ENCODE assay signal across 17 mouse cellular contexts in genomic region chr10:40688266-40688665, GRCm38 (mm10). TPM values are rescaled to one million over a fixed set of nuclear protein-coding genes. Genes with fewer than 3 reads are reported as not detected.
A peak's percentile ranks its signal among the peaks of the same experiment; 100 is the strongest.
DNase-seq lines count a peak whose midpoint lies in the region; ATAC-seq lines count a peak whose summit lies in the region.
"Had no signal": no experiment of that assay in that cellular context is flagged by ENCODE, and none has a peak within 500 bp of the region (broad histone marks: within the 10 kb centered on the region; RNA-seq: fewer than 3 reads in every experiment).

No protein-coding gene starts in this region.

- peaks cover 4% of the 10 kb centered on the region; the same call in 1 of the 2 replicates for H3K4me1 ChIP-seq in midbrain, embryonic 12.5 days
- no peaks in the 10 kb centered on the region for H3K4me1 ChIP-seq in midbrain, embryonic 11.5 days (ENCODE audit: control insufficient read depth, insufficient read depth, low read length)
- H3K4me1 ChIP-seq in hindbrain, embryonic 16.5 days (ENCODE audit: control insufficient read depth, insufficient read depth, low read depth, low read length) = peaks cover 4% of the 10 kb centered on the region; the same call in 1 of the 2 replicates

- 0 out of 2 replicates have a peak, but pooled peaks cover 3% of the 10 kb centered on the region for H3K9me3 ChIP-seq in midbrain, embryonic 12.5 days
- H3K9me3 ChIP-seq in midbrain, embryonic 11.5 days (ENCODE audit: control insufficient read depth, low read length) = no peaks in the 10 kb centered on the region
- no peaks in the 10 kb centered on the region for H3K9me3 ChIP-seq in hindbrain, embryonic 16.5 days (ENCODE audit: control insufficient read depth, low read length)
- H3K9me3 ChIP-seq: heart, embryonic 15.5 days; liver, embryonic 12.5 days had no signal

- ATAC-seq in midbrain, embryonic 12.5 days (ENCODE audit: low FRiP score, low read depth) = no peak
- no peak for ATAC-seq in midbrain, embryonic 11.5 days (ENCODE audit: low FRiP score)
- peak; percentile 83 for ATAC-seq in frontal cortex, adult (ENCODE audit: low TSS enrichment)
- ATAC-seq in megakaryocyte-erythroid progenitor cell, adult 5-6 weeks (replicated peaks; ENCODE audit: low FRiP score, low TSS enrichment, poor library complexity, severe bottlenecking) = no peak
- ATAC-seq in hindbrain, embryonic 16.5 days = no peak
- ATAC-seq: intestine, embryonic 16.5 days; liver, embryonic 12.5 days had no signal

- H3K27ac ChIP-seq in midbrain, embryonic 12.5 days (replicated peaks) = 0 out of 2 replicates have a peak overlapping the region, but pooled peaks have one; percentile 10
- no peak overlapping the region for H3K27ac ChIP-seq in midbrain, embryonic 11.5 days (ENCODE audit: low read depth, low read length)
- no peak overlapping the region for H3K27ac ChIP-seq in hindbrain, embryonic 16.5 days (ENCODE audit: low read depth, low read length)
- H3K27ac ChIP-seq: heart, embryonic 15.5 days; liver, embryonic 12.5 days had no signal

- H3K4me2 ChIP-seq in midbrain, embryonic 12.5 days (replicated peaks) = no peak overlapping the region
- H3K4me2 ChIP-seq in midbrain, embryonic 11.5 days = no peak overlapping the region
- H3K4me2 ChIP-seq in hindbrain, embryonic 16.5 days (ENCODE audit: low read length) = no peak overlapping the region
- H3K4me2 ChIP-seq: heart, embryonic 15.5 days; liver, embryonic 12.5 days had no signal

- H3K4me3 ChIP-seq in midbrain, embryonic 12.5 days = no peak overlapping the region
- H3K4me3 ChIP-seq in midbrain, embryonic 11.5 days (ENCODE audit: low read depth, low read length) = no peak overlapping the region
- H3K4me3 ChIP-seq in hindbrain, embryonic 16.5 days (ENCODE audit: low read length) = no peak overlapping the region
- H3K4me3 ChIP-seq: erythroblast, embryonic 14.5 days; heart, embryonic 15.5 days; liver, embryonic 12.5 days; myocyte had no signal

- H3K27me3 ChIP-seq in midbrain, embryonic 12.5 days = 0 out of 2 replicates have a peak, but pooled peaks cover under 1% of the 10 kb centered on the region
- no peaks in the 10 kb centered on the region for H3K27me3 ChIP-seq in midbrain, embryonic 11.5 days (ENCODE audit: control insufficient read depth, insufficient read depth, low read length)
- no peaks in the 10 kb centered on the region for H3K27me3 ChIP-seq in hindbrain, embryonic 16.5 days (replicated peaks; ENCODE audit: control insufficient read depth, insufficient read depth, low read length)
- H3K27me3 ChIP-seq: heart, embryonic 15.5 days had no signal

- no peaks in the 10 kb centered on the region for H3K36me3 ChIP-seq in midbrain, embryonic 12.5 days
- no peaks in the 10 kb centered on the region for H3K36me3 ChIP-seq in midbrain, embryonic 11.5 days (ENCODE audit: control insufficient read depth, insufficient read depth, low read length)
- no peaks in the 10 kb centered on the region for H3K36me3 ChIP-seq in hindbrain, embryonic 16.5 days (ENCODE audit: control insufficient read depth, insufficient read depth, low read length)
- H3K36me3 ChIP-seq: heart, embryonic 15.5 days; liver, embryonic 12.5 days had no signal

- 83% methylated on average over 6 of the region's 6 CpGs for WGBS in midbrain, embryonic 12.5 days
- 88% methylated on average over 6 of the region's 6 CpGs for WGBS in midbrain, embryonic 11.5 days
- 74% methylated on average over 6 of the region's 6 CpGs for WGBS in hindbrain, embryonic 16.5 days

- no peak overlapping the region for H3K9ac ChIP-seq in midbrain, embryonic 12.5 days (replicated peaks)
- no peak overlapping the region for H3K9ac ChIP-seq in midbrain, embryonic 11.5 days (ENCODE audit: low read length)
- no peak overlapping the region for H3K9ac ChIP-seq in hindbrain, embryonic 16.5 days (ENCODE audit: low read depth, low read length)
- H3K9ac ChIP-seq: heart, embryonic 15.5 days; liver, embryonic 12.5 days had no signal

- DNase-seq in midbrain, embryonic 11.5 days (ENCODE audit: low spot score, missing footprints) = no peak
- DNase-seq in layer of hippocampus, postnatal 36 days = peak; percentile 73 to 77
- peak; percentile 74 for DNase-seq in right cerebral cortex, postnatal 25 days
- DNase-seq in cerebellum, adult 9-11 months = no peak
- DNase-seq: adrenal gland, postnatal 10 days; gastrocnemius, postnatal 14 days; kidney, postnatal 4 days; thymus, postnatal 36 days had no signal

RNA-seq across cellular contexts. Expression of gene Mettl24, which starts 5.2 kb away (rescaled TPM):
- 0.91 and 1.0 TPM in 2 replicates for polyA plus RNA-seq in midbrain, embryonic 12.5 days (2016; fragmentation: Nextera tagmentation; extraction: Ambion mirVana)
- 0.53 and 0.65 TPM in 2 replicates for polyA plus RNA-seq in midbrain, embryonic 11.5 days (2014; fragmentation: Nextera tagmentation; extraction: Ambion mirVana)
- total RNA-seq in layer of hippocampus, postnatal 36 days (2021) = 1 to 10 TPM; 1.9 to 3.0 TPM
- not detected in 2 replicates for total RNA-seq in megakaryocyte-erythroid progenitor cell, adult 5-6 weeks (2014; fragmentation: Nextera tagmentation)
- not detected in 2 replicates for total RNA-seq in megakaryocyte-erythroid progenitor cell, adult 5-6 weeks (2017)
- 0.84 and 0.94 TPM in 2 replicates for polyA plus RNA-seq in hindbrain, embryonic 16.5 days (2015; fragmentation: Nextera tagmentation; extraction: Ambion mirVana)
- polyA plus RNA-seq: erythroblast, embryonic 14.5 days had no signal

RNA-seq across cellular contexts. Expression of gene Ddo, which starts 58.5 kb away (rescaled TPM):
- 0.18 and 0.37 TPM in 2 replicates for polyA plus RNA-seq in midbrain, embryonic 12.5 days (2016; fragmentation: Nextera tagmentation; extraction: Ambion mirVana)
- polyA plus RNA-seq in midbrain, embryonic 11.5 days (2014; fragmentation: Nextera tagmentation; extraction: Ambion mirVana) = 0.08 and 0.18 TPM in 2 replicates
- total RNA-seq in layer of hippocampus, postnatal 36 days (2021) = 10 to 100 TPM; 15.0 to 16.8 TPM
- not detected in 2 replicates for total RNA-seq in megakaryocyte-erythroid progenitor cell, adult 5-6 weeks (2014; fragmentation: Nextera tagmentation)
- total RNA-seq in megakaryocyte-erythroid progenitor cell, adult 5-6 weeks (2017) = not detected in 2 replicates
- 1.4 and 2.9 TPM in 2 replicates for polyA plus RNA-seq in hindbrain, embryonic 16.5 days (2015; fragmentation: Nextera tagmentation; extraction: Ambion mirVana)
- polyA plus RNA-seq: erythroblast, embryonic 14.5 days had no signal

Comparison
In these comparisons a context has a peak if more than half of its experiments do, and no peak if none do; other contexts are left out.
1. DNase-seq: peak in layer of hippocampus, postnatal 36 days (2 of 2) and right cerebral cortex, postnatal 25 days (single experiment); none in midbrain, embryonic 11.5 days (single experiment) and cerebellum, adult 9-11 months (single experiment).